Mouse (Mus musculus) hindbrain, embryonic 13.5 days (tissue): Measurements from ENCODE around the gene Tpcn1. TPM values are rescaled to one million over a fixed set of nuclear protein-coding genes. Genes with fewer than 3 reads are reported as not detected.
A peak's percentile ranks its signal among the peaks of the same experiment; 100 is the strongest.
"Not testable (repeated sequence)": the region's sequence is repeated elsewhere in the genome, so short reads cannot be mapped to it uniquely, and the experiment has no call there.

Source experiments
- ATAC-seq: fragments of 200-750 bp; cut with Nextera tagmentation; 2 replicates; pipeline ENCODE4 v1.8.0; 2017; ENCODE audit warnings: moderate TSS enrichment; ENCODE audit not compliant: low FRiP score
- H3K27ac ChIP-seq: fragments of 300-500 bp; sonication (generic); 2 replicates; pipeline ENCODE4 v1.5.1; 2015; ENCODE audit warnings: inconsistent platforms, mild to moderate bottlenecking, moderate library complexity
- H3K27me3 ChIP-seq: fragments of 300-500 bp; sonication (generic); 2 replicates; pipeline ENCODE4 v1.6.1; 2015; ENCODE audit warnings: mild to moderate bottlenecking, inconsistent platforms
- H3K36me3 ChIP-seq: fragments of 300-500 bp; sonication (generic); 2 replicates; pipeline ENCODE4 v1.6.1; 2015; ENCODE audit warnings: mild to moderate bottlenecking, inconsistent platforms
- H3K4me1 ChIP-seq: fragments of 300-500 bp; sonication (generic); replicated peaks from 2 replicates; pipeline ENCODE4 v1.6.1; 2015; ENCODE audit warnings: inconsistent platforms
- H3K4me2 ChIP-seq: fragments of 300-500 bp; sonication (generic); 2 replicates; pipeline ENCODE4 v1.6.1; 2015; ENCODE audit warnings: inconsistent platforms, mild to moderate bottlenecking, moderate library complexity
- H3K4me3 ChIP-seq: fragments of 300-500 bp; sonication (generic); 2 replicates; pipeline ENCODE4 v1.5.1; 2015; ENCODE audit warnings: mild to moderate bottlenecking, inconsistent platforms
- H3K9ac ChIP-seq: fragments of 300-500 bp; sonication (generic); 2 replicates; pipeline ENCODE4 v1.6.1; 2015; ENCODE audit warnings: mild to moderate bottlenecking, inconsistent platforms
- H3K9me3 ChIP-seq: fragments of 300-500 bp; sonication (generic); 2 replicates; pipeline ENCODE4 v1.6.1; 2016; ENCODE audit warnings: inconsistent platforms
- WGBS: fragments of 180-500 bp; shearing (Covaris S2); methylation state at CpG from one replicate; pipeline ENCODE4 v1.1.7; 2015; 5-methylcytosine and 5-hydroxymethylcytosine counted together
- polyA plus RNA-seq: library from polyadenylated mRNA; unstranded; fragments of >200 nt; fragmentation: Nextera tagmentation; extraction: Ambion mirVana; gene quantifications from 2 replicates; pipeline ENCODE4 v1.2.1, GENCODE M21; 2015

Gene Tpcn1
- polyA plus RNA-seq, 1 experiment from 2014 or later, result 18.7 TPM

DNA sequence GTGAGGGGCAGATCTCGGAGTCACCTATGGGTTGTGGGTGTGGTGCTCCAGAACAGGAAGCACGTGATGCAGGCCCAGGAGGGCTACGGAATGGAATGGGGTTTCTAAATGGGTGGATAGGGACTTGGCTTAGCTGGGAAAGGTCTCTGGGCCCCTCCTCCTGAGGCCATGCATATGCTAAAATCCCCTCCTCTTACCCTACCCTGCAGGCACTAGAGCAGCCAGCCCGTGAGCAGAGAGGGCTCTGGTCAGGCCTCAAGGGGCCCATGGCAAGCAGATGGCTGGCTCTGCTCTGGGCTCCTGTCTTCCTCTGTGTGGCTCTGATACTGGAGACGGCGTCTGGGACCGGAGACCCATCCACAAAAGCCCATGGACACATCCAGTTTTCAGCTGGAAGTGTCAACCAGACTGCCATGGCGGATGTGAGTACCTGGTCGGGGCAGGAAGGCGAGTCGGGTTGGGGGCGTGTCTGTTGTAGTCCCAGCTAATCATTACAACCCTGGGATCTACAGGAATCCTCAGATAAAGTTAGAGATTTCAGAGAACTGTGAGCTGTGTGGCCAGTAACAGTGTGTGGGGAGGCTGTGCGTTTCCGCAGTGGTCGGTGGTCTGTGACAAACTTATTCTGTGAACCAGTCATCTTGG lies 75.4 kb downstream of the Tpcn1 start:
- Histone ChIP-seq H3K9ac (no peak overlapping the region), H3K27ac (0 out of 2 replicates have a peak overlapping the region, but pooled peaks have one; percentile 20), H3K4me1 (peaks cover 49% of the 10 kb centered on the region), H3K27me3 (peaks cover 13% of the 10 kb centered on the region; the same call in 1 of the 2 replicates), H3K9me3 (no peaks in the 10 kb centered on the region), H3K4me2 (no peak overlapping the region), H3K36me3 (no peaks in the 10 kb centered on the region), H3K4me3 (no peak overlapping the region)
- ATAC-seq, result no peak
- 30% methylated on average over 15 of the region's 15 CpGs for WGBS

DNA sequence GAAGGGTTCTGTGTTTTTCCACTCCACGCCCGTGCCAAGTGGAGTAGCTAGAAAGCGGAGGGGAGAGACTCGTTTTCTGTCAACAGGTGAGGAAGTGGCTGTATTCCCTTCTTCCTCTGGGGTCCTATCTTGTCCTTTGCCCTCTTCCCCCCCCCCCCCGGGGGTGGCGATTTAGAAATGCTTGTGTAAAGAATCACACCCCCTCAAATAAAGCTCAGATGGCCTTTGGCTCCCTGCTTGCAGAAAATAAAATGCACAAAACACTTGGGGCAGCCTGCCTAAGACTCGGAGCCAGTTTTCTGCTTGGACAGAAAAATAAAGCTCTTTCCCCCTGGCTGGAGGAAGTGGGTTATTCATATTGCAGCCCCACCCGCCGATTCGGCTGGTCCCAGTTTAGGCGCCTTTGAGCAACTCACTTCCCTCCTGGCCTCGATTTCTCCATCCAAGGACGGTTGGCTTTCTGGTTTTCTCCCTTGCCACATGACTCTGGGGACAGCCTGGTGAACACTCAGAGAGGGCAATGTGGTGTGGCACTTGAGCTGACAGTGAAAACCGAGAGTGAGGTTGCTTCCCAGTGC lies 76.7 kb downstream of the Tpcn1 start:
- peak overlapping the region; percentile 63 for H3K4me2 ChIP-seq
- peak overlapping the region; percentile 41 for H3K4me3 ChIP-seq
- no peaks in the 10 kb centered on the region for H3K36me3 ChIP-seq
- no peaks in the 10 kb centered on the region for H3K9me3 ChIP-seq
- H3K4me1 ChIP-seq, result peaks cover 55% of the 10 kb centered on the region
- no peak for ATAC-seq
- H3K27ac ChIP-seq, result no peak overlapping the region
- WGBS, result 39% methylated on average over 14 of the region's 14 CpGs
- no peak overlapping the region for H3K9ac ChIP-seq
- peaks cover 13% of the 10 kb centered on the region; the same call in 1 of the 2 replicates for H3K27me3 ChIP-seq

DNA sequence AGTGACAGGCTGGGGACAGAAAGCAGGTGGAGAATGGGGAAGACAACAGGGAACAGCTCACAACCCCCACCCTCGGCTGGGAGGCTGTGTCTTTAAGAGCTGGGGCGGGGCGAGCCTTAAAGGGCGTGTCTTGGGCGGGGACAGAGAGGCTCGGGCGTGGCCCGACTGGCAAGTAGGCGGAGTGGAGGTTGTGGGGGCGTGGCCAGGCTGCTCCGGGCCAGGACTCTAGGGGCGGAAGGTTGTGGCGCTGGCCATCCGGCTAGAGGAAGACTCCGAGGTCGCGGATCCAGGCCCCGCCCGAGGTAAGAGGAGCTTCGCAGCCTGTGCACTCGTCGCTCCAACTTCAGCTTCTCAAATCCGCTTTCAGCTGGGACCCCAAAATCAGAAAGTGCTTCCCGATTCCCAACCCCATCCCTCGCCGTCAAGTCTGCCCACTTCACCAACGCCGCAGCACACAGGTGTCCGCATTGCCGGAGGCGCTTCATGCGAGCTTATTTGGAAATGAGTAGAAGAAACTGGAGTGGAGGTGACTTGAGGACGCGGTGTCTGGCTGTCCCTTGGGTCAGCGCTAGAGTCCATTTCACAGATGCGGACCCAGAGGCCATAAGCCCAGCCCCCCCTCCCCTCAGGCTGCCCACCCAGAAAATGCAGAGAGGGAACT lies 77.4 kb downstream of the Tpcn1 start, which contains the start of gene Slc8b1:
Gene Slc8b1 (plus strand): TSS at position 187 of the 661 bp plus-strand sequence.
- H3K9me3 ChIP-seq, result no peaks in the 10 kb centered on the region
- peaks cover 13% of the 10 kb centered on the region; the same call in 1 of the 2 replicates for H3K27me3 ChIP-seq
- peak within 1 kb of the TSS; percentile 63 for H3K4me2 ChIP-seq
- ATAC-seq, result peak; percentile 70
- peak within 1 kb of the TSS; percentile 41 for H3K4me3 ChIP-seq
- no peaks in the 10 kb centered on the region for H3K36me3 ChIP-seq
- no peak within 1 kb of the TSS for H3K9ac ChIP-seq
- no peak within 1 kb of the TSS for H3K27ac ChIP-seq
- peaks cover 53% of the 10 kb centered on the region for H3K4me1 ChIP-seq
- under 1% methylated on average over 36 of the region's 36 CpGs for WGBS

DNA sequence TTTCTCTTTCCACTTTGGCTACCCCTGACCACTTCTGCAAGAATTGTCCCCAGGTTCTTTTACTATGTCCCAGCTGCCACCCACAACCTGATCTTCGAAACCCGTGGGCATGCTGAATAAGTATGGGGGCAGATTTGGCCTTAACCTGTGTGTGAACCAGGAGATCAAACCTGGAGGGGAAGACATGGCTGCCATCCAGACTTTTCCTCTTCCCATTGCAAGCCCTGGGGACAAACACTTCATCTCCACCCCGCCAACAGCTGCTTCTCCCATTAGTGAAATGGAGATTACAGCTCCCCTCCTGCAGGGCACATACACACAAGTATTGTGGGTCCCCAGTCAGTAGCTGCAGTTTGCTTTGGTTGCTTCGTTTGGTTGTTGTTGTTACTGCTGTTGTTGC lies 81.2 kb downstream of the Tpcn1 start:
- ATAC-seq, result no peak
- H3K27me3 ChIP-seq, result peaks cover 13% of the 10 kb centered on the region; the same call in 1 of the 2 replicates
- H3K4me1 ChIP-seq, result peaks cover 45% of the 10 kb centered on the region
- H3K9me3 ChIP-seq, result no peaks in the 10 kb centered on the region
- no peak overlapping the region for H3K9ac ChIP-seq
- 44% methylated on average over 4 of the region's 4 CpGs for WGBS
- H3K4me2 ChIP-seq, result no peak overlapping the region
- H3K27ac ChIP-seq, result no peak overlapping the region
- no peaks in the 10 kb centered on the region for H3K36me3 ChIP-seq
- H3K4me3 ChIP-seq, result no peak overlapping the region

DNA sequence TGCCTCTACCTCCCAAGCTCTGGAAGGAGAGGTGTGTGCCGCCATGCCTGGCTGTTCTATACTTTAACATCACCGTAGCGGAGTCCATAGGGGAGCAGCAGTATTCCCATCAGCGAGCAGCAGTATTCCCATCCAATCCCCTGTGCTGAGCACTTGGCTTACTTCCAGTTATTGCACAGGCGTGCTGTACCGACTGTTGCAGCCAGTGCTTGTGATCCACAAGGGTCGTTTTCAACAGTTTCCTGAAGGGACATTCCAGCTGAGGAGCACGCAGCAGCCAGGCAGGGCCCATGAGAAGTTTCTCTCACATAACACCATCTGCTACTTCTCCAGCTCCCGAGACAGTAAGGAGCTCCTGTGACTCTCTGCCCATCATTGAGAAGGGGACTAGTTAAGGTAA lies 82.0 kb downstream of the Tpcn1 start:
- Histone ChIP-seq H3K27ac (no peak overlapping the region), H3K4me1 (peaks cover 47% of the 10 kb centered on the region), H3K36me3 (no peaks in the 10 kb centered on the region), H3K4me2 (no peak overlapping the region), H3K9me3 (no peaks in the 10 kb centered on the region), H3K27me3 (0 out of 2 replicates have a peak, but pooled peaks cover 5% of the 10 kb centered on the region), H3K4me3 (no peak overlapping the region), H3K9ac (no peak overlapping the region)
- WGBS, result 57% methylated on average over 9 of the region's 9 CpGs
- no peak for ATAC-seq

DNA sequence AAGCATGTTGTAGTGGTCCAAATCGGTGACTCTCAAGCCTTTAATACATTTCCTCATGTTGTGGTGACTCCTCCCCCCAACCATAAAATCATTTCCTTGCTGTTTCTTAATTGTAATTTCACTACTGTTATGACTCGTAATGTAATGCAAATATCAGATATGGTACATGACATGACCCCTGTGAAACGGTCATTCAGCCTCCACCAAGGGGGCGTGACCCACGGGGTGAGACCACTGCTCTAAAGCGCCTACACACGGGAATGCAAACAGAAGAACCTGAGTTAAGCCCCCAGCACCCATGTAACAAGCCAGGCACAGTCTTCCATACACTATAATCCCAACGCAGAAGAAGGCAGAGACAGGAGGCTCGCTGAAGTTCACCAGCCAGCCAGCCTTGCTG lies 82.7 kb downstream of the Tpcn1 start:
- Histone ChIP-seq H3K27me3 (no peaks in the 10 kb centered on the region), H3K4me2 (no peak overlapping the region), H3K36me3 (no peaks in the 10 kb centered on the region), H3K9me3 (no peaks in the 10 kb centered on the region), H3K27ac (no peak overlapping the region), H3K9ac (no peak overlapping the region), H3K4me1 (peaks cover 40% of the 10 kb centered on the region), H3K4me3 (no peak overlapping the region)
- 72% methylated on average over 9 of the region's 9 CpGs for WGBS
- ATAC-seq, result no peak

DNA sequence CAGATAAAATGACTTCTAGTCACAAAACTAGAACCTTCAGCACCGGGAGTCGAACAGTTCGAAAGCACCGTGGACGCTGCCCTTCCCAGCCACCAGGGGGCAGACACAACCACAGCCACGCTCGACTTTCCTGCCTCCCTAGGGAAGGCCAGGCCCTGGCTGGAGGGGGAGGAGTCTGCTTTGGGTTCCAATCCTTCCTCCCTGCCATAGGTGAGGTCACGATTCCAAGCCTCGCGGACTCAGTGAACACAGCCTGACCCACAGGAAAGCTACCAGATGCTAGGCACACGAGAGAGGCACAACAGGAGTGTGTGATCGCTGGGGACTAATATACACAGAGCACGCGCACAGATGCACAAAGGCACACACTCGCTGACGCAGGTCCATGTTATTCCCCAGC lies 83.1 kb downstream of the Tpcn1 start:
- ATAC-seq, result no peak
- WGBS, result 24% methylated on average over 16 of the region's 16 CpGs
- Histone ChIP-seq H3K4me3 (no peak overlapping the region), H3K9me3 (no peaks in the 10 kb centered on the region), H3K27ac (no peak overlapping the region), H3K4me2 (no peak overlapping the region), H3K9ac (no peak overlapping the region), H3K4me1 (peaks cover 36% of the 10 kb centered on the region), H3K36me3 (no peaks in the 10 kb centered on the region), H3K27me3 (no peaks in the 10 kb centered on the region)

DNA sequence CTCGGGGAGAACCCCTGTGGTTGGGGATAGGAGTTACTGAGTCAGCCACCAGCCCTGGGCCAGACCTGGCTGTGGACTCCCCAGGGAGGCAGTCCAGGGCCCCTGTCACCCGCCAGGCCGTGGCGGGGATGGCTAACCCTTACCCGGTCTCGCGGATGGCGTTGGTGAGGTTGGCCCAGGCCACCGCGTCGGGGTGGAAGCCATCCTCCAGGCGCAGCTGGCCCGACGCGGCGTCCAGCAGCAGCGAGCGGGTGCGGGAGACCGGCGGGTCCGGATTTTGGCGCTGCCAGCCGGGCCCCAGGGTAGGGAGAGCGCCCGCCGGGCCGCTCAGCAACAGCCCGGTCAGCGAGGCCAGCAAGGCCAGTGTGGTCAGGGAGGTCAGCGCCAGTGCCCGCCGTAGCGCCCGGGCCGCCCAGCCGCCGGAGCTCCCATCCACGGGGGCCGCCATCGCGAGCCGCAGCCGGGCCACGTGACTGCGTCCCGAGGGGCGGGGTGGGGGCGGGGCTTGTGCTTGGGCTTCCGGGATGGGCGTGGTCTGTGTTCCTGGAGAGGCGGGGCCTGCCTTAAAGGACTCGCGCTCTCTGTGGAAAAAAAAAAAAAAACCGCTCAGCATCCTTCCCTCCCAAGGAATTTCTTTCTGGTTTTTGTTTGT lies 85.2 kb downstream of the Tpcn1 start, which contains the start of gene Plbd2:
Gene Plbd2 (minus strand): TSS at position 482 of the 652 bp plus-strand sequence.
- WGBS, result under 1% methylated on average over 53 of the region's 55 CpGs
- ATAC-seq, result peak; percentile 69
- H3K9me3 ChIP-seq, result no peaks in the 10 kb centered on the region
- H3K27ac ChIP-seq, result no peak within 1 kb of the TSS
- H3K27me3 ChIP-seq, result no peaks in the 10 kb centered on the region
- H3K36me3 ChIP-seq, result peaks cover 8% of the 10 kb centered on the region
- H3K9ac ChIP-seq, result peak within 1 kb of the TSS; percentile 96
- H3K4me3 ChIP-seq, result peak within 1 kb of the TSS; percentile 92
- peak within 1 kb of the TSS; percentile 96 for H3K4me2 ChIP-seq
- peaks cover 31% of the 10 kb centered on the region for H3K4me1 ChIP-seq

DNA sequence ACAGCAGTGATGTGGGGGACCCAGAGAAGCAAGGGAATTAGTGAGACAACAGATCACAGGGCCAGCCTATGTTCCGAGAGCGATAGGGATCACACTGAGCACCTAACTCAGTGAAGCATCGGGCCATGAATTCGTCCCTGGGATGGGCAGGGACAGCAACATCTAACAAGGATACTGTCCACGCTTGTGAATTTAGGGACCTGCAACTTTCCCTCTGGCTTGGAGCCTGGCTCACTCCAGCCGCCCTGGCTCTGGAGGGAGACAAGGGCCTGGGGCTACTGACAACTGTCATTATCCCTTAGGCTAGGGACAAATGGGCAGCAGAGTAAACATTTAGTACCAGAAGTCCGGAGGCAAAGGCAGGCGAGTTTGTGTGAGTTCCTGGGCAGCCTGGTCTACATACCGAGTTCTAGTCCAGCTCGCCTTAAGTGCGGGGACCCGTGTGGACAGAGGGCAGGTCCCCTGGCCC lies 85.8 kb downstream of the Tpcn1 start:
- no peaks in the 10 kb centered on the region for H3K27me3 ChIP-seq
- no peaks in the 10 kb centered on the region for H3K9me3 ChIP-seq
- peaks cover 31% of the 10 kb centered on the region for H3K4me1 ChIP-seq
- ATAC-seq, result 0 out of 2 replicates have a peak, but pooled peaks have one; percentile 32
- H3K36me3 ChIP-seq, result peaks cover 11% of the 10 kb centered on the region
- 6% methylated on average over 12 of the region's 12 CpGs for WGBS
- no peak overlapping the region for H3K27ac ChIP-seq
- peak overlapping the region; percentile 96 for H3K4me2 ChIP-seq
- peak overlapping the region; percentile 92 for H3K4me3 ChIP-seq
- H3K9ac ChIP-seq, result peak overlapping the region; percentile 96

DNA sequence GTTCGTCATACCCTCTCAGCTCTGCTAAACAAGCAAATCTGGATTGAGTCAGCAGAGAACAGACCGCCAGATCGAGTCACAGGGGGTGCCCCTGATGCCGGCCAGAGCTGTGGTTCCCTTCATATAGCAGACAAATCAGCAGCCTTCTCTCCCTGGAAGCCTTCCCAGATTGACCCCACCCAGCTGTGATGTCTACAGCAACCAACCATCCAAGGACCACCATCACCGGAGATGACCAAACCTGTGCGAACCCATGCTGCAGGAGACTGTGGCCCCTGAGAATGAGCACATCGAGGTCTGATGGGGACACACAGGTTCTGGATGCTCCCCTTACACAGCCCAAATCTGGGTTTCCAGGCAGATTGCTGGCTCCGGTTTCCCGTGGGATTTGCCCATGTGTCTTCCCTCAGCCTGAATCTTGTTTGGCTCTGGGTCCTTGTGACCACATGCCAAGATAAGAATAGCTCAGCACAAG lies 86.3 kb downstream of the Tpcn1 start:
- ATAC-seq, result no peak
- Histone ChIP-seq H3K4me2 (peak overlapping the region; percentile 96), H3K4me3 (peak overlapping the region; percentile 92), H3K4me1 (peaks cover 27% of the 10 kb centered on the region), H3K36me3 (peaks cover 13% of the 10 kb centered on the region), H3K27ac (no peak overlapping the region), H3K9ac (peak overlapping the region; percentile 96), H3K9me3 (no peaks in the 10 kb centered on the region), H3K27me3 (no peaks in the 10 kb centered on the region)
- 70% methylated on average over 9 of the region's 9 CpGs for WGBS

DNA sequence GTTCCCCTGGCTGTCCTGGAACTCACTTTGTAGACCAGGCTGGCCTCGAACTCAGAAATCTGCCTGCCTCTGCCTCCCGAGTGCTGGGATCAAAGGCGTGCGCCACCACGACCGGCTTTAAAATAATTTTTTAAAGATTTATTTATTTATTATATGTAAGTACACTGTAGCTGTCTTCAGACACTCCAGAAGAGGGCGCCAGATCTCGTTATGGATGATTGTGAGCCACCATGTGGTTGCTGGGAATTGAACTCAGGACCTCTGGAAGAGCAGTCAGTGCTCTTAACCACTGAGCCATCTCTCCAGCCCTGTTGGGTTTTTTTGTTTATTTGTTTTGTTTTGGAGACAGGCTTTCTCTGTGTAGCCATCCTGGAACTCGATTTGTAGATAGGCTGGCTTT lies 87.9 kb downstream of the Tpcn1 start:
- H3K4me1 ChIP-seq, result peaks cover 21% of the 10 kb centered on the region
- H3K4me3 ChIP-seq, H3K4me2 ChIP-seq, ATAC-seq, H3K27ac ChIP-seq, H3K9me3 ChIP-seq, H3K9ac ChIP-seq, H3K27me3 ChIP-seq: not testable (repeated sequence)
- 86% methylated on average over 9 of the region's 9 CpGs for WGBS
- peaks cover 24% of the 10 kb centered on the region for H3K36me3 ChIP-seq

DNA sequence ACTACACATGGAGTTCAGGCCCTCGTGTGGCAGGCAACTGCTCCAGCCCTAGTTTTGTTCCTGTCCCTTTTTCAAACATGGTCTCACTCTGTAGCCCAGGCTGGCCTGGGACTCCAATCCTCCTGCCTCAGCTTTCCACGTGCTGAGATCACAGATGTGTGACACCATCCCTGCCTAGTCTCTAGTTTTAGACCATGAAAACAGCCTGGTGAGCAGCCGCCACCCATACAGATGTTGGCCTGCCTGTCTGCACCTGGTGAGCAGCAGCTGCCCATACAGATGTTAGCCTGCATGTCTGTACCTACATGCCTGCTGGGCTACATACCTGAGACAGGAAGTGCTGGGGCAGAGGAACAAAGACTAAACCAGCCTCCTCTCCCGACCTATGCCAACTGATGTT lies 89.3 kb downstream of the Tpcn1 start:
- 81% methylated on average over 4 of the region's 4 CpGs for WGBS
- peaks cover 32% of the 10 kb centered on the region for H3K36me3 ChIP-seq
- ATAC-seq, result no peak
- peaks cover 27% of the 10 kb centered on the region for H3K4me1 ChIP-seq
- no peak overlapping the region for H3K4me2 ChIP-seq
- H3K27ac ChIP-seq, result no peak overlapping the region
- H3K9ac ChIP-seq, result no peak overlapping the region
- H3K9me3 ChIP-seq, result no peaks in the 10 kb centered on the region
- no peaks in the 10 kb centered on the region for H3K27me3 ChIP-seq
- no peak overlapping the region for H3K4me3 ChIP-seq
